Mouse (Mus musculus): Measurements from ENCODE around the gene Ptprt. TPM values are rescaled to one million over a fixed set of nuclear protein-coding genes. Genes with fewer than 3 reads are reported as not detected.
"Not testable (repeated sequence)": the region's sequence is repeated elsewhere in the genome, so short reads cannot be mapped to it uniquely, and the experiment has no call there.

Ptprt gene
- polyA plus RNA-seq, 1 experiment from 2014 or later: 0.45 TPM

GRCm38 (mm10) chr2:161547318-161547717, 1113.6 kb downstream of the Ptprt start:
- Histone ChIP-seq H3K9ac (ENCODE audit: low read length) (no peak overlapping the region), H3K4me3 (ENCODE audit: low read length) (no peak overlapping the region), H3K9me3 (replicated peaks; ENCODE audit: control insufficient read depth, low read length) (no peaks in the 10 kb centered on the region), H3K4me1 (ENCODE audit: control insufficient read depth, insufficient read depth, low read length) (no peaks in the 10 kb centered on the region), H3K27me3 (ENCODE audit: control insufficient read depth, insufficient read depth, low read length) (no peaks in the 10 kb centered on the region), H3K27ac (ENCODE audit: low read length) (no peak overlapping the region), H3K36me3 (ENCODE audit: control insufficient read depth, insufficient read depth) (no peaks in the 10 kb centered on the region), H3K4me2 (ENCODE audit: low read depth, low read length) (no peak overlapping the region)
- 76% methylated on average over 5 of the region's 5 CpGs for WGBS
- ATAC-seq (replicated peaks; ENCODE audit: extremely low read depth, insufficient read depth, low FRiP score): no peak

GRCm38 (mm10) chr2:161545406-161545805, 1115.5 kb downstream of the Ptprt start:
- H3K4me1 ChIP-seq (ENCODE audit: control insufficient read depth, insufficient read depth, low read length): no peaks in the 10 kb centered on the region
- no peaks in the 10 kb centered on the region for H3K36me3 ChIP-seq (ENCODE audit: control insufficient read depth, insufficient read depth)
- no peak overlapping the region for H3K9ac ChIP-seq (ENCODE audit: low read length)
- 69% methylated on average over 4 of the region's 4 CpGs for WGBS
- ATAC-seq (replicated peaks; ENCODE audit: extremely low read depth, insufficient read depth, low FRiP score): no peak
- H3K4me3 ChIP-seq (ENCODE audit: low read length): no peak overlapping the region
- H3K27me3 ChIP-seq (ENCODE audit: control insufficient read depth, insufficient read depth, low read length): no peaks in the 10 kb centered on the region
- no peaks in the 10 kb centered on the region for H3K9me3 ChIP-seq (replicated peaks; ENCODE audit: control insufficient read depth, low read length)
- no peak overlapping the region for H3K27ac ChIP-seq (ENCODE audit: low read length)
- no peak overlapping the region for H3K4me2 ChIP-seq (ENCODE audit: low read depth, low read length)

DNA sequence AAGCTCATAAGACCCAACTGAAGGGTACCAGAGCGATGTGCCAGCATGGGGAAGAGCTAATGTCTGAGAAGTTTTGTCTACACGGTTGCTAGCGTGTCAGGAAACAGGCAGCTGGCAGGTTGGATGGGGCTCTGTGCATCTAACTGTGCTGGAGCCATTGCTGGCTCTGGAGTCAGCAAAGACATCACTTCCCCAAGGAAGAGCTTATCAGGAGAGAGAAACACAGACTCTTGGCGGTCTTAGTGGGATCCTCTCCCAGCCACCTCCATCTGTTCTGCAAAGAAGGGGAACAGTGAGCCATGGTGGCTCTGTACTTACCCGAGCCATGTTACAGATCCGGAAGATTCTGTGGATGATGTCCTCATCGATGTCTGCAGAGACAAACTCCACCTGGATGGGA, 1126.8 kb downstream of the Ptprt start:
- H3K4me3 ChIP-seq (ENCODE audit: low read length): no peak overlapping the region
- WGBS: 77% methylated on average over 7 of the region's 7 CpGs
- no peaks in the 10 kb centered on the region for H3K9me3 ChIP-seq (replicated peaks; ENCODE audit: control insufficient read depth, low read length)
- H3K27ac ChIP-seq (ENCODE audit: low read length): no peak overlapping the region
- ATAC-seq (replicated peaks; ENCODE audit: extremely low read depth, insufficient read depth, low FRiP score): no peak
- H3K27me3 ChIP-seq (ENCODE audit: control insufficient read depth, insufficient read depth, low read length): no peaks in the 10 kb centered on the region
- H3K9ac ChIP-seq (ENCODE audit: low read length): no peak overlapping the region
- H3K36me3 ChIP-seq (ENCODE audit: control insufficient read depth, insufficient read depth): no peaks in the 10 kb centered on the region
- H3K4me1 ChIP-seq (ENCODE audit: control insufficient read depth, insufficient read depth, low read length): no peaks in the 10 kb centered on the region
- no peak overlapping the region for H3K4me2 ChIP-seq (ENCODE audit: low read depth, low read length)

DNA sequence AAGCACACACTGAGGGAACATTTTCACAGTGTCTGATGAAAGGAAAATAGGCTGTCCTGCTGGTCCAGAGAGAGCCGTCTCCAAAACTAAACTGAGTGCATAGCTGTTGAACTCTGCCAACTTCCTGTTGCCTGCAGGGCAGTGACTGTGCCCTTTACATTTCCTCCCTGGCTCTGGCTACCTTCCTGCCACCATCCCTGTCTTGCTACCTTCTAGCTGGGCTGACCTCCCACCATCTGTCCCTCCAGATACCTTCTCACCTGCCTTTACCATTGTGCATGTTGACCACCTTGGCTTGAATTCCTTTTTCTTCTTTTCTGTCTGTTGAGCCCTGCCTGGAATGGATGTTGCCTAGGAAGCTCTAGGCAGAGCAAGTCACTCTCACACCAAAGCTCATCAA, 1133.8 kb downstream of the Ptprt start:
- Histone ChIP-seq H3K9ac (ENCODE audit: low read length) (no peak overlapping the region), H3K4me2 (ENCODE audit: low read depth, low read length) (no peak overlapping the region), H3K27me3 (ENCODE audit: control insufficient read depth, insufficient read depth, low read length) (no peaks in the 10 kb centered on the region), H3K27ac (ENCODE audit: low read length) (no peak overlapping the region), H3K4me1 (ENCODE audit: control insufficient read depth, insufficient read depth, low read length) (no peaks in the 10 kb centered on the region), H3K4me3 (ENCODE audit: low read length) (no peak overlapping the region), H3K9me3 (replicated peaks; ENCODE audit: control insufficient read depth, low read length) (no peaks in the 10 kb centered on the region), H3K36me3 (ENCODE audit: control insufficient read depth, insufficient read depth) (no peaks in the 10 kb centered on the region)
- 63% methylated on average over 1 of the region's 1 CpGs for WGBS
- no peak for ATAC-seq (replicated peaks; ENCODE audit: extremely low read depth, insufficient read depth, low FRiP score)

DNA sequence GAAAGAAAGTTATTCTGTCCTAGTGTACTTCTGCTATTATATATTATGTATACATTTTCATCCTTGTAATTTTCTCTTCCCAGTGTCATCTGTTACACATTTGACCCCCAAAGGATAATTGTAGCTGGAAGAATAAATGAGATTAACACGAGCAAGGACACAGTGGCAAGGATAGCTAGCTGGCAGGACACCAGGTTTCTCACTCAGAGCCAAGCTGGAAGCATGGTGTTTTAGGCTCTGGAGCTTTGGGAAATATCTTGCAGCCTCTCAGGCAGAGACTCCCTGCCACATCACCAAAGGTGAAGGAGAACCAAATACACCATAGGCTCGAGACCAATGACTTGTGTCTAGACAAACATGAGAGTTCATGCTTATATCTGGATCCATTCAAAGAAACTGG, 1141.3 kb downstream of the Ptprt start:
- Histone ChIP-seq H3K27ac (ENCODE audit: low read length) (no peak overlapping the region), H3K27me3 (ENCODE audit: control insufficient read depth, insufficient read depth, low read length) (0 out of 2 replicates have a peak, but pooled peaks cover 2% of the 10 kb centered on the region), H3K4me1 (ENCODE audit: control insufficient read depth, insufficient read depth, low read length) (no peaks in the 10 kb centered on the region), H3K4me3 (ENCODE audit: low read length) (no peak overlapping the region), H3K9me3 (replicated peaks; ENCODE audit: control insufficient read depth, low read length) (no peaks in the 10 kb centered on the region), H3K36me3 (ENCODE audit: control insufficient read depth, insufficient read depth) (no peaks in the 10 kb centered on the region), H3K9ac (ENCODE audit: low read length) (no peak overlapping the region), H3K4me2 (ENCODE audit: low read depth, low read length) (no peak overlapping the region)
- no peak for ATAC-seq (replicated peaks; ENCODE audit: extremely low read depth, insufficient read depth, low FRiP score)
- 52% methylated on average over 2 of the region's 2 CpGs for WGBS

GRCm38 (mm10) chr2:161516921-161517320, 1144.0 kb downstream of the Ptprt start:
- 33% methylated on average over 5 of the region's 5 CpGs for WGBS
- H3K27me3 ChIP-seq (ENCODE audit: control insufficient read depth, insufficient read depth, low read length): 0 out of 2 replicates have a peak, but pooled peaks cover 2% of the 10 kb centered on the region
- no peak overlapping the region for H3K4me2 ChIP-seq (ENCODE audit: low read depth, low read length)
- no peak overlapping the region for H3K4me3 ChIP-seq (ENCODE audit: low read length)
- no peak overlapping the region for H3K27ac ChIP-seq (ENCODE audit: low read length)
- no peaks in the 10 kb centered on the region for H3K4me1 ChIP-seq (ENCODE audit: control insufficient read depth, insufficient read depth, low read length)
- no peak overlapping the region for H3K9ac ChIP-seq (ENCODE audit: low read length)
- no peaks in the 10 kb centered on the region for H3K36me3 ChIP-seq (ENCODE audit: control insufficient read depth, insufficient read depth)
- H3K9me3 ChIP-seq (replicated peaks; ENCODE audit: control insufficient read depth, low read length): no peaks in the 10 kb centered on the region
- no peak for ATAC-seq (replicated peaks; ENCODE audit: extremely low read depth, insufficient read depth, low FRiP score)

GRCm38 (mm10) chr2:161513256-161513655, 1147.7 kb downstream of the Ptprt start:
- Histone ChIP-seq H3K9me3 (replicated peaks; ENCODE audit: control insufficient read depth, low read length) (no peaks in the 10 kb centered on the region), H3K4me3 (ENCODE audit: low read length) (no peak overlapping the region), H3K4me1 (ENCODE audit: control insufficient read depth, insufficient read depth, low read length) (peaks cover 3% of the 10 kb centered on the region), H3K9ac (ENCODE audit: low read length) (no peak overlapping the region), H3K4me2 (ENCODE audit: low read depth, low read length) (no peak overlapping the region), H3K27ac (ENCODE audit: low read length) (no peak overlapping the region), H3K36me3 (ENCODE audit: control insufficient read depth, insufficient read depth) (no peaks in the 10 kb centered on the region), H3K27me3 (ENCODE audit: control insufficient read depth, insufficient read depth, low read length) (0 out of 2 replicates have a peak, but pooled peaks cover 2% of the 10 kb centered on the region)
- ATAC-seq (replicated peaks; ENCODE audit: extremely low read depth, insufficient read depth, low FRiP score): no peak
- WGBS: 81% methylated on average over 1 of the region's 1 CpGs

- not testable (repeated sequence) for H3K4me3 ChIP-seq (ENCODE audit: low read length); H3K4me1 ChIP-seq (ENCODE audit: control insufficient read depth, insufficient read depth, low read length); H3K9me3 ChIP-seq (replicated peaks; ENCODE audit: control insufficient read depth, low read length); H3K9ac ChIP-seq (ENCODE audit: low read length); H3K36me3 ChIP-seq (ENCODE audit: control insufficient read depth, insufficient read depth); H3K27ac ChIP-seq (ENCODE audit: low read length); H3K27me3 ChIP-seq (ENCODE audit: control insufficient read depth, insufficient read depth, low read length); H3K4me2 ChIP-seq (ENCODE audit: low read depth, low read length)
- ATAC-seq (replicated peaks; ENCODE audit: extremely low read depth, insufficient read depth, low FRiP score): peak; percentile 37
- WGBS: 26% methylated on average over 5 of the region's 15 CpGs
Measured at GRCm38 (mm10) chr2:161511880-161512570, 1148.9 kb downstream of the Ptprt start.

- no peaks in the 10 kb centered on the region for H3K27me3 ChIP-seq (ENCODE audit: control insufficient read depth, insufficient read depth, low read length)
- H3K4me2 ChIP-seq (ENCODE audit: low read depth, low read length): peak overlapping the region; percentile 62
- H3K4me3 ChIP-seq (ENCODE audit: low read length): peak overlapping the region; percentile 49
- no peak overlapping the region for H3K27ac ChIP-seq (ENCODE audit: low read length)
- 23% methylated on average over 8 of the region's 8 CpGs for WGBS
- H3K9me3 ChIP-seq (replicated peaks; ENCODE audit: control insufficient read depth, low read length): no peaks in the 10 kb centered on the region
- ATAC-seq (replicated peaks; ENCODE audit: extremely low read depth, insufficient read depth, low FRiP score): no peak
- H3K36me3 ChIP-seq (ENCODE audit: control insufficient read depth, insufficient read depth): no peaks in the 10 kb centered on the region
- peaks cover 3% of the 10 kb centered on the region for H3K4me1 ChIP-seq (ENCODE audit: control insufficient read depth, insufficient read depth, low read length)
- H3K9ac ChIP-seq (ENCODE audit: low read length): peak overlapping the region; percentile 56
Measured at GRCm38 (mm10) chr2:161511101-161511759, 1149.7 kb downstream of the Ptprt start.

Measured in heart, embryonic 16.5 days (tissue).